Mouse (Mus musculus) CH12.LX (cell line): ENCODE data around the gene Gm10424.
"Not testable (repeated sequence)": the region's sequence is repeated elsewhere in the genome, so short reads cannot be mapped to it uniquely, and the experiment has no call there.

Experiments
- CHD2 ChIP-seq: IDR thresholded peaks from 2 replicates; pipeline ENCODE4 v1.6.1; 2011; ENCODE audit warnings: low read length, improper control_type of control experiment
- CTCF ChIP-seq, 2 experiments: IDR thresholded peaks in 1 of 2; conservative IDR thresholded peaks in 1 of 2; 2 replicates each; pipeline ENCODE4 v1.5.1; 2011 to 2012; ENCODE audit warnings: low read depth in 2 of 2, low read length in 2 of 2, improper control_type of control experiment in 1 of 2, inconsistent platforms in 1 of 2, mild to moderate bottlenecking in 1 of 2, moderate library complexity in 1 of 2
- MAFK ChIP-seq: IDR thresholded peaks from 2 replicates; pipeline ENCODE4 v1.6.1; 2011; ENCODE audit warnings: low read length, improper control_type of control experiment; ENCODE audit not compliant: insufficient replicate concordance
- MYC ChIP-seq: IDR thresholded peaks from 2 replicates; pipeline ENCODE4 v1.6.1; 2011; ENCODE audit warnings: low read depth, mild to moderate bottlenecking, improper control_type of control experiment, low read length
- POLR2A ChIP-seq: IDR thresholded peaks from 2 replicates; pipeline ENCODE4 v1.6.1; 2011; ENCODE audit warnings: low read depth, mild to moderate bottlenecking, improper control_type of control experiment, low read length
- RCOR1 ChIP-seq: conservative IDR thresholded peaks from 2 replicates; pipeline ENCODE4 v1.6.1; 2012; ENCODE audit warnings: low read depth, mild to moderate bottlenecking, inconsistent platforms, low read length, improper control_type of control experiment
- SMC3 ChIP-seq: IDR thresholded peaks from 2 replicates; pipeline ENCODE4 v1.6.1; 2011; ENCODE audit warnings: low read depth, low read length, improper control_type of control experiment
- TBP ChIP-seq: conservative IDR thresholded peaks from 2 replicates; pipeline ENCODE4 v1.6.1; 2011; ENCODE audit warnings: low read depth, low read length, improper control_type of control experiment
- USF1 ChIP-seq: IDR thresholded peaks from 2 replicates; pipeline ENCODE4 v1.6.1; 2014; ENCODE audit warnings: low read depth, mild to moderate bottlenecking, inconsistent platforms, low read length, improper control_type of control experiment

DNA sequence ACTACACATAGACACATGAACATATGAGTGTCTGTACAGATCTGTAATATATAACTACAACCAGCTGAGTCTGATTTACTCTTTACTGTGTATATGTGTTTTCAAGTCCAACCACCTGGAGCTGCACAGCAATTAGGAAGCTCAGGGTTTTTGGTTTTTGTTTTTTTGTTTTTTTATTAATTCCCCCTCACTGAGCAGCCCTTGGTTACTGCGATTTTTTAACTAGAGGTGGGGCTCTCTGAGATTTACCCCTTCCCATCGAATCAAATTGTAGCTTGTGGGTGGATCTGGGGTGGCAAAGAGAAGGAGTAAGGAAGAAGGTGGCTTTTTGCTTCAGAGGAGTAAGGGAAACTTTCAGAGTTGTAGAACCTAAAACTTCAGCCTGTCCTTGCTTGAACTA is 33.0 kb upstream of the Gm10424 start, which contains the start of gene Gm3259:
- not testable (repeated sequence) for TF ChIP-seq MYC; SMC3; CHD2; TBP; RCOR1; CTCF (conservative IDR thresholded peaks at IDR 0.05 in 1 of 2, IDR thresholded peaks at IDR 0.05 in 1 of 2; ENCODE audit: low read depth in 2 of 2, low read length in 2 of 2); USF1; MAFK; POLR2A
